Mouse (Mus musculus): ENCODE data around the gene Tnfsf14.

DNA sequence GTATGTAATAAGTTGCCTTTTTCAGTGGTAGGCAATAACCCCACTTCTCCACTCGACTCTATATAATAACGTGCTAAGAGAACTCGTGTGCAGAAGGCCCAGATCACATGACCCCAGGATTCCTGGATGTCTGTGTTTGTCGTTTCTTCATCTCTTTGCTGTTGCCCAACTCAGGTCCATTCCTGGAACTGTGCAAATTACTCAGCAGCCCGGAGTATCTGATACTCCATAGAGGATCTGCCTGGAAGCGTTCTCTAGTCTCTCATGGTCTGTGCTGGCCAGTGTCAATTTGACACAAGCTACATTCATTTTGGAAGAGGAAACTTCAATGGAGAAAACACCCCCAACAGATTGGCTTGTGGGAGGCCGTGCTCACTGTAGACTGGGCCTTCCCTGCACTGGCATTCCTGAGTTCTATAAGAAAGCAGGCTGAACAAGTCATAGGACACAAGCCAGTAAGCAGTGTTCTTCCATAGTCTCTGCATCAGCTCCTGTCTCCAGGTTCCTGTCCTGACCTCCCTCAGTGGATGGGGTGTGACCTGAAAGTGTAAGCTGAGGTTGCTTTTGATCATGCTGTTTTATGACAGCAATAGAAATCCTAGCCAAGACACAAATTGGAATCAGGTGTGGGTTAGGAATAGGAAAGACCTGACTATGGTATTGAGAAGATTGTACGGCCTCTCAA lies 1.5 kb upstream of the Tnfsf14 start:
- TF ChIP-seq MYOD1 (IDR thresholded peaks at IDR 0.05; ENCODE audit: control insufficient read depth in 1 of 3, insufficient read length in 2 of 3, low read depth in 2 of 3) (no peak), POLR2A (IDR thresholded peaks at IDR 0.05; ENCODE audit: insufficient read length, low read depth) (no peak), E2F4 (IDR thresholded peaks at IDR 0.05; ENCODE audit: insufficient read depth) (no peak), POLR2AphosphoS2 (IDR thresholded peaks at IDR 0.05; ENCODE audit: insufficient read length, low read depth) (no peak), REST (IDR thresholded peaks at IDR 0.05; ENCODE audit: insufficient read depth, insufficient read length) (no peak), TCF12 (IDR thresholded peaks at IDR 0.05; ENCODE audit: insufficient read depth, poor library complexity, severe bottlenecking) (no peak)
